8 mouse cellular contexts compared by ENCODE assay signal in genomic region chr11:21091067-21091427, GRCm38 (mm10). TPM values are rescaled to one million over a fixed set of nuclear protein-coding genes. Genes with fewer than 3 reads are reported as not detected.
DNase-seq lines count a peak whose midpoint lies in the region; ATAC-seq lines count a peak whose summit lies in the region.

Gene Peli1 (plus strand): TSS chr11:21091291.

- peak within 1 kb of the TSS; percentile 99 for H3K9ac ChIP-seq in hindbrain, embryonic 16.5 days (ENCODE audit: low read depth, low read length)

- peak; percentile 99 for ATAC-seq in hindbrain, embryonic 16.5 days

- DNase-seq in WW6 (ENCODE audit: low read depth, low spot score): peak; percentile 97
- DNase-seq in cerebellum, postnatal 4 days (ENCODE audit: low spot score in 2 of 2): peak; percentile 85 to 92
- DNase-seq in gastrocnemius, adult 18-20 months (ENCODE audit: low spot score): peak; percentile 96
- DNase-seq in left cerebral cortex, adult 18-20 months (ENCODE audit: low spot score in 2 of 2): peak; percentile 91 to 95
- peak; percentile 97 for DNase-seq in right cerebral cortex, adult 18-20 months
- peak; percentile 79 for DNase-seq in urinary bladder, postnatal 10 days (ENCODE audit: low spot score)

- H3K9me3 ChIP-seq in hindbrain, embryonic 16.5 days (ENCODE audit: control insufficient read depth, low read length): no peaks in the 10 kb centered on the region

- no peaks in the 10 kb centered on the region for H3K27me3 ChIP-seq in hindbrain, embryonic 16.5 days (replicated peaks; ENCODE audit: control insufficient read depth, insufficient read depth, low read length)

- peaks cover 10% of the 10 kb centered on the region for H3K4me1 ChIP-seq in hindbrain, embryonic 16.5 days (ENCODE audit: control insufficient read depth, insufficient read depth, low read depth, low read length)

- H3K4me3 ChIP-seq in hindbrain, embryonic 16.5 days (ENCODE audit: low read length): peak within 1 kb of the TSS; percentile 95
- peak within 1 kb of the TSS; percentile 80 for H3K4me3 ChIP-seq in macrophage (ENCODE audit: inconsistent target)

- H3K79me2 ChIP-seq in macrophage (ENCODE audit: inconsistent target): peaks cover 43% of the 10 kb centered on the region

- no peaks in the 10 kb centered on the region for H3K36me3 ChIP-seq in hindbrain, embryonic 16.5 days (ENCODE audit: control insufficient read depth, insufficient read depth, low read length)
- H3K36me3 ChIP-seq in macrophage (ENCODE audit: inconsistent target): no peaks in the 10 kb centered on the region

- H3K4me2 ChIP-seq in hindbrain, embryonic 16.5 days (ENCODE audit: low read length): peak within 1 kb of the TSS; percentile 65

- under 1% methylated on average over 24 of the region's 24 CpGs for WGBS in hindbrain, embryonic 16.5 days
- WGBS in macrophage (ENCODE audit: missing documents): 2% methylated on average over 13 of the region's 24 CpGs

- H3K27ac ChIP-seq in hindbrain, embryonic 16.5 days (ENCODE audit: low read depth, low read length): peak within 1 kb of the TSS; percentile 99
- H3K27ac ChIP-seq in macrophage: peak within 1 kb of the TSS; percentile 49

RNA-seq across cellular contexts. Expression of gene Peli1, which starts in this region (rescaled TPM):
- total RNA-seq in gastrocnemius, adult 18-20 months (2021): 10 to 100 TPM in 1 of 2 experiments, 1 to 10 TPM in 1; 8.5 to 13.4 TPM
- 51.8 and 55.7 TPM in 2 replicates for polyA plus RNA-seq in hindbrain, embryonic 16.5 days (2015; fragmentation: Nextera tagmentation; extraction: Ambion mirVana)
- total RNA-seq in left cerebral cortex, adult 18-20 months (2021): 10 to 100 TPM; 37.6 to 47.2 TPM
- 100 to 1,000 TPM in 19 of 26 experiments, 10 to 100 TPM in 7; 48.9 to 827 (median 232) TPM for total RNA-seq in macrophage (2018; cell fraction: chromatin; rRNA removed)
- 100 to 1,000 TPM in 9 of 26 experiments, 10 to 100 TPM in 17; 26.8 to 291 (median 74.1) TPM for total RNA-seq in macrophage (2018; cell fraction: cytosol; rRNA removed)
- 100 to 1,000 TPM in 19 of 26 experiments, 10 to 100 TPM in 7; 62.0 to 845 (median 241) TPM for total RNA-seq in macrophage (2018; cell fraction: nucleus; rRNA removed)
- 22.0 to 38.4 TPM (median 25.2 TPM) in 3 replicates for polyA plus RNA-seq in macrophage (2018)

Comparison
In these comparisons a context has a peak if more than half of its experiments do, and no peak if none do; other contexts are left out.
1. Peak in every context shown above with its lines: DNase-seq, ATAC-seq, H3K4me3 ChIP-seq and H3K27ac ChIP-seq.